Mouse (Mus musculus) kidney, adult 2 months (tissue): ENCODE data around the gene Il15. TPM values are rescaled to one million over a fixed set of nuclear protein-coding genes. Genes with fewer than 3 reads are reported as not detected.

Source experiments
- DNase-seq: peaks from one replicate; pipeline ENCODE4 v3.0.0; 2021
- H3K27ac ChIP-seq: fragments of 200-500 bp; 2 replicates; pipeline ENCODE4 v1.5.1; 2012; ENCODE audit warnings: low read depth, low read length, control low read depth, inconsistent platforms; ENCODE audit not compliant: insufficient read depth
- H3K27me3 ChIP-seq: fragments of 200-500 bp; replicated peaks from 2 replicates; pipeline ENCODE4 v1.6.1; 2012; ENCODE audit warnings: mild to moderate bottlenecking, moderate library complexity, low read length, inconsistent platforms; ENCODE audit not compliant: control insufficient read depth, insufficient read depth
- H3K36me3 ChIP-seq: fragments of 200-500 bp; 2 replicates; pipeline ENCODE4 v1.6.1; 2012; ENCODE audit warnings: mild to moderate bottlenecking, moderate library complexity, low read length, inconsistent platforms; ENCODE audit not compliant: control insufficient read depth, insufficient read depth
- H3K4me1 ChIP-seq: fragments of 200-500 bp; 2 replicates; pipeline ENCODE4 v1.6.1; 2011; ENCODE audit warnings: low read length; ENCODE audit not compliant: control insufficient read depth, insufficient read depth
- H3K4me3 ChIP-seq: fragments of 200-500 bp; 2 replicates; pipeline ENCODE4 v1.5.1; 2011; ENCODE audit warnings: mild to moderate bottlenecking, low read depth, low read length, control low read depth; ENCODE audit not compliant: insufficient read depth
- CTCF ChIP-seq: fragments of 200-500 bp; conservative IDR thresholded peaks from 2 replicates; pipeline ENCODE4 v1.5.1; 2011; ENCODE audit warnings: low read depth, mild to moderate bottlenecking, control low read depth, low read length, moderate library complexity, mixed read lengths; ENCODE audit not compliant: insufficient read depth, insufficient read length
- POLR2A ChIP-seq: fragments of 200-500 bp; IDR thresholded peaks from one replicate; pipeline ENCODE4 v1.6.1; 2011; ENCODE audit warnings: low read depth, low read length, control low read depth
- WGBS: fragments of 180-500 bp; shearing (Covaris S2); methylation state at CpG from one replicate; pipeline ENCODE4 v1.1.7; 2018; 5-methylcytosine and 5-hydroxymethylcytosine counted together
- polyA plus RNA-seq: library from polyadenylated mRNA; depleted of rRNA; stranded (reverse); fragments of >200 nt; gene quantifications from 2 replicates; pipeline ENCODE4 v1.2.3, GENCODE M21; 2012; rRNA removed

Gene Il15
- polyA plus RNA-seq = 15.7 and 17.6 TPM in 2 replicates

DNA sequence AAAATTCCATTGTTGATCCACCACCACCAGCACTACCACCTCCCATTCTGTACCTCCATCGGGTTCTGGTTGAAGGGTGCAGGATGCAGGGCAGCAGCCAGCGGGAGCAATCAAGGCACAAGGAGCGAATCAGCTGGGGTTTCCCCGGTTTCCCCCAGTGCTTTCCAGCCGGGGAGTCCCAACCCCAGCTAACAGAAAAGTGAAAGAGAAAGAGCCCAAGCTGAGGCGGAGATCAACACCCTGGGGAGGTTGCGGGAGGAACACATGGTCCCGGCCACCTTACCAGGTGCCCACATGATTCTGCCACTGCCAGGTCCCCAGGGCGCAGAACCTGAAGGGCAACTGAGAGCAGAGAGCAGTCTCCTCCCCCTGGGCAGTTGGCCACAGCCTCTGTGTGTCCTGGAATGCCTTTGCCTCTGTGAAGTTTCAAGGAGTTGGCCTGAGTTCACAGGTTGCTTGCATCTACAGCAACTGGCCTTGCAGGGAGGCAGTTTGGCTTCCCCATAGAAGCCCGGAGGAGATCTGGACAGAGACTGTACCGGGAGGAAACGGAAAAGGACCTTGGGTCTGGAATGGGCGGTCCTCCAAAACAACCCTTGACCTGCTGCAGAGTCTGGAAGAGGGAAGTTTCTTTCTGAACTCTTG is at the start of gene Il15:
TSS of gene Il15 (minus strand) at position 537 of the 645 bp plus-strand sequence.
- no peak for TF ChIP-seq CTCF
- peak; percentile 53 for TF ChIP-seq POLR2A
- H3K27ac ChIP-seq = peak within 1 kb of the TSS; percentile 89
- WGBS = under 1% methylated on average over 13 of the region's 13 CpGs
- peaks cover 14% of the 10 kb centered on the region for H3K4me1 ChIP-seq
- H3K36me3 ChIP-seq = no peaks in the 10 kb centered on the region; the same call in 1 of the 2 replicates
- H3K27me3 ChIP-seq = no peaks in the 10 kb centered on the region
- DNase-seq = peak; percentile 97
- peak within 1 kb of the TSS; percentile 67 for H3K4me3 ChIP-seq

DNA sequence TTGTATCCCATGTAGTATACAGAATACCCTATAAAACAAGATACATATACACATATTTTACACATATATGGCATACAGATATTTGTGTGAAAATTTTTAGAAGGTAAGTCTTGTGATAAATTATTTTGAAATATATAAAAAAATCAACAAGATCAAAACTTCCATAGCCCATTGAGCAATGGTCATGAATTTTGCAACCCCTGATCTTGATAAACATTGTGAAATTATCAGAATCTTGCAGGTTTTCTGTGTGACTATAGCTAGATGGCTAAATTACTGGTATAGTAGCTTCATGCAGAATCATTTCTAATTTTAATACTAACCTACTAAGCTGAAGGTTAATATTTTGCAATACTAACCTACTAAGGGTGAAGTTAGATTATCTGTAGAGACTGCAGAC is 41.9 kb upstream of the Il15 start:
- Histone ChIP-seq H3K27me3 (no peaks in the 10 kb centered on the region), H3K36me3 (no peaks in the 10 kb centered on the region), H3K27ac (no peak overlapping the region), H3K4me3 (no peak overlapping the region), H3K4me1 (no peaks in the 10 kb centered on the region)
- no peak for TF ChIP-seq POLR2A
- TF ChIP-seq CTCF = no peak
- no peak for DNase-seq

DNA sequence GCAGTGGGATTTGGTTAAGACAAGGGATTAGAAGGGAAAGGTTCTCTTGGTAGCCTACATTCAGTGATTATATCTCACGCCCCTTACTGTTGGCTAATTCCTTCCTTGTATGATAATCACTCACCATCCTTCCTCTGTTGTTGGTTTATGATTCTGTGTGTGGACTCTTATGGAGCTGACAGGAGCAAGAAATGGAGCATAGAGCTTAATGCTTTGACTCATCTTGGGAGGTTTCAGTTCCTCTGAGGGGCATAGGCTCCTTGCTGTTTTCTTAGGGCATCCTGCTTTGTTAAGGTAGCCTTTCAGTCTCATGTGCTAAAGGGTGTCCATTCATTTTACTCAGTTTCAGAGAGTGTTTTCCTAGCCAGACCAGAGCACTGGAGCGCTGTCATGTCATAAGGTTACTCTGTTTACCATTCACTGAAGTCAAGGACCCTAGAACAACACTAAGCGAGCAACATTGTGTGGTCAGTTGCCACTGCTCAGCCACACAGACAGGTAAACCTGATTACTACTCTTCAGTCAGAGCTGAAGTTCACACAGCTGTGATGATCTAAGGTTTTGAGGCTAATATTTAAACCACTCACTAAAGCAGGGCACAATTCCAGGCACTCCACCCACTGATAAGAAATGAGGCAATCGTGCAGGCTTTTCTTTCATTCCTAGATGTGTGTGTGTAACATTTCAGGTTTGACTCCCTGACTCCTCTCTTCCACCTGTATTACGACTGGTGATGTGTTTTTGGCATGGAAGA is 13.7 kb upstream of the Il15 start:
- no peak for TF ChIP-seq CTCF
- no peak for TF ChIP-seq POLR2A
- DNase-seq = peak; percentile 71
- H3K27me3 ChIP-seq = no peaks in the 10 kb centered on the region
- H3K27ac ChIP-seq = peak overlapping the region; percentile 31; the same call in 1 of the 2 replicates
- no peak overlapping the region for H3K4me3 ChIP-seq
- peaks cover 11% of the 10 kb centered on the region for H3K4me1 ChIP-seq
- no peaks in the 10 kb centered on the region for H3K36me3 ChIP-seq
- 58% methylated on average over 5 of the region's 5 CpGs for WGBS

DNA sequence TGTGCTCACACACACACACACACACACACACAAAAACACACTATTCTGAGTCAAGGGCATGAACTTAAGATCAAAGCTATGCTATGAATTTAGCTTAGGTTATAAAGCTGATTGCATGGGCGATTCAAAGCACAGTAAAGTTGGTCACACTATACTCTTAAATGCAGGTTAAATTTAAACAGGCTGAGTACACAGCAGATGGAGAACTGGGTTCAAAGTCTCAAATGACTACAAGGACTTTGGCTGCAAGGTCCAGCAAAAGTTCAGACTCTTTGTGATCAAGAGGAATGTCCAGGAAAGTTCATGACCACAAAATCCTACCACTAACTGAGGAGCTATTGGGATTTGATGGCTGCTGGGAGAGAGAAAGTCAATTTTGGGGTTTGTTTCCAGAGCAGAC is 12.5 kb upstream of the Il15 start:
- no peak for TF ChIP-seq POLR2A
- no peak for TF ChIP-seq CTCF
- no peaks in the 10 kb centered on the region for H3K36me3 ChIP-seq
- no peaks in the 10 kb centered on the region for H3K27me3 ChIP-seq
- peak; percentile 86 for DNase-seq
- no peak overlapping the region for H3K4me3 ChIP-seq
- H3K27ac ChIP-seq = no peak overlapping the region
- WGBS = 41% methylated on average over 1 of the region's 1 CpGs
- peaks cover 11% of the 10 kb centered on the region for H3K4me1 ChIP-seq

DNA sequence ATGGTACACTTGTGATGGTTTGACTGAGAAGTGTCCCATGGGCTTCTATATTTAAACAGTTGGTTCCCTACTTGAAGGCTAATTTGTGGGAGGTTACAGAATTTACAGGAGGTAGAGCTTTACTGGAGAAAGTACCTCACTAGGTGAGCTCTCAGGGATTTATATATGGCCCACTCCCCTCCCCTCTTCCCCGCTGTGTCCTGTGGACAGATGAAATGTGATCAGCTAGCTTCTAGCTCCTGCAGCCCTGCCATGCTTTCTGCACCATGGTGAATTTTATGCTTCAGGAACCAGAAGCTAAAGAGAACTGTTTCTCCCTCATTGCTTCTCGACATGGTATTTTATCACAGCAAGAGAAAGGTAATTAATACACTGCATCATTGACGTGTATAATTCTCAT is 7.1 kb upstream of the Il15 start:
- Histone ChIP-seq H3K4me1 (peaks cover 2% of the 10 kb centered on the region; the same call in 1 of the 2 replicates), H3K27ac (no peak overlapping the region), H3K36me3 (no peaks in the 10 kb centered on the region), H3K27me3 (no peaks in the 10 kb centered on the region), H3K4me3 (no peak overlapping the region)
- DNase-seq = no peak
- WGBS = 52% methylated on average over 3 of the region's 3 CpGs
- no peak for TF ChIP-seq POLR2A
- no peak for TF ChIP-seq CTCF

DNA sequence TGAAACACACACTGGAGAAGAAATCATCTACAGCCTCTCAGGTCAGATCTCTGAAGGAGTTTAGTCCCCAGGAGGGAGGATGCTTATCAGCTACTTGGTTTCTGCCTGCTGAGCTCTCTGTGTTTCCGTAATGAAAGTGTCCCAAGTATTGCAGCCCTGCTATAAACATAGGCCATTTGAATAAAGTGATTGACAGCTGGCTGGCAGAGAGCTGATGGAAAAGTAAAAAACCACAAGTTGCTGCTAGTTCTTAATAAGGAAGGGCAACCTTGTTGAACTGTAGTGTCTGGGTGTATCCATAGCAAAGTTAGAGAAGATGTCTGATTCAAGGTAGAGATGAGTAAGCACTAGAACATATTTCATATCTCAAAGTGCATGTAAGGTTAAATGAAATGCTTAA is 4.0 kb upstream of the Il15 start:
- Histone ChIP-seq H3K4me1 (peaks cover 3% of the 10 kb centered on the region; the same call in 1 of the 2 replicates), H3K27ac (no peak overlapping the region), H3K27me3 (no peaks in the 10 kb centered on the region), H3K4me3 (no peak overlapping the region), H3K36me3 (no peaks in the 10 kb centered on the region)
- WGBS = 73% methylated on average over 1 of the region's 1 CpGs
- no peak for TF ChIP-seq POLR2A
- DNase-seq = no peak

DNA sequence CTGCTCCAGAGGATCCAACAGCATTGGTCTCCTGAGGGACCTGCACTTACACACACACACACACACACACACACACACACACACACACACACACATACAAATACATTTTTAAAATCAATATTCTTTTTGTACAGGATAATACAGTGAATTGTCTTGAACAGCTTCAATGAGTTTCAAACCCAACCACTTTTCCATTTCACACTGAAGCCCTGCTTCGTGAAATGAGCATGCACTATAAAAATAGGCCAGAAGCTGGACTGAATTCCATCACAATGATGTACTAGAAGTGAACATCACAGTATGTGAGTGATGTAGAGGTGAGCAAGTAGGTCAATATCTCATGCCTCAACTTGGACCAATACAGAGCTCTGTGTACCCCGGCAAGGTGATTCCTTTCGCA is 1.0 kb upstream of the Il15 start:
- 91% methylated on average over 3 of the region's 3 CpGs for WGBS
- no peak for TF ChIP-seq POLR2A
- TF ChIP-seq CTCF = no peak

More for the DNA sequence above, 1.0 kb upstream of the Il15 start:
- H3K4me3 ChIP-seq = no peak overlapping the region
- no peak for DNase-seq
- no peaks in the 10 kb centered on the region for H3K27me3 ChIP-seq
- peaks cover 10% of the 10 kb centered on the region for H3K4me1 ChIP-seq
- H3K27ac ChIP-seq = no peak overlapping the region
- H3K36me3 ChIP-seq = no peaks in the 10 kb centered on the region; the same call in 1 of the 2 replicates
